Mouse (Mus musculus) monocyte, adult 2 months (primary cell): ENCODE results near the gene Cog6.
"Not testable (repeated sequence)": the region's sequence is repeated elsewhere in the genome, so short reads cannot be mapped to it uniquely, and the experiment has no call there.

ENCODE experiments used
- DNase-seq, 2 experiments: peaks; one replicate each; pipeline ENCODE4 v3.0.0; 2022; ENCODE audit warnings: low spot score in 2 of 2, low read depth in 1 of 2

Cog6 gene

DNA sequence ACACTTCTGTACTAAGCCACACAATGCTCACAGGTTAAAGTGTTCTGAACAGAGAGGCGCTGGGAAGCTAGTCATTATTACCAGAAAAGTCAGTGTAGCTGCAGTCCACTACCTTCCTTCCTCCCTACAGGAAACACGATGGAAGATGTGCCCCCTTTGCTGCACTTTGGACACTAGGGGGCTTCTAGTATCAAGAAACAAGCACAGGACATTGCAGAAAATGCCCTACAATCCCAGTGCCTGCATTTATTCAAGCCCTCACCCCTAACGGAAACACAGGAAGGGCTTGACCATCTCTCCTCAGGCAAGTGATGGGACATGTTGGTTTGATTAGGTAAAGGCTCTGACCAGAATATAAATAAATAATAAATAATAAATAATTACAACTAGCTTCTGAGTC, 16.4 kb upstream of the Cog6 start:
- no peak for DNase-seq

DNA sequence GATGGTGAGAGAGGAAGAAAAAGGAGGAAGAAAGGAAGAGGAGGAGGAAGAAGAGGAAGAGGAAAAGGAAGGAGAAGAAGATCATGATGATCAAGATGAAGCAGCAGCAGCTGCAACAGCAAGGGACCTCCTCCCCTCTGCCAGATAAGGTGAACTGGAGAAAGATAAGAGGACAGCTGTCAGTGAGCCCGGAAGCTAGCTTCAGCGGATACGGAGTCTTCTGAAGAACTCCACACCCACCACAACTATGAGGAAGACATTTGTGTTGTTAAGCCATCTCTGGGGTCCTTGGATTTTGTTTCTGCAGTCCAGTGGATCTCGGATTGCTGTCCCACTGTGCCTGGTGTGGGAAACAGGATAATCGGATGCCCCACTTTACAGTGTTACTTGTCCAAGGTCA, 15.4 kb upstream of the Cog6 start:
- DNase-seq = no peak

DNA sequence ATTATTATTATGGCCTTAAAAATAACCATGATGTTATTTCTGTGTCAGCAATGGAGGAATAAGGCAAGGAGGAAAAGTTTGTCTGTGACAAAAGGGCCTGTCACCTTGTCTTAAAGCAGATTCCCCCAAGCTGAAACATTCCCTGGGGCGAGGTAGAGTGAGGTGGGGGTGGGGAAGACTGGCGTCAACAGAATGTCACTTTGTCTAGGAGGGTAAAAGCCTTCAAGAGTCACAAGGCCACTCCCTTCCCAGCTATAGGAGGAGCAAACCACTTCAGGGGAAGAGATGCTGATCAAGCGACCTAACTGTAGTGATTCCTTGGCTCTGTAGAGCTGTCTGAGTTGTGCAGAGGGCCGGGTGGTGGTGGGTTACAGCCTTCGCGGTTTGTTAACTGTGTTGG, 14.5 kb upstream of the Cog6 start:
- no peak for DNase-seq

DNA sequence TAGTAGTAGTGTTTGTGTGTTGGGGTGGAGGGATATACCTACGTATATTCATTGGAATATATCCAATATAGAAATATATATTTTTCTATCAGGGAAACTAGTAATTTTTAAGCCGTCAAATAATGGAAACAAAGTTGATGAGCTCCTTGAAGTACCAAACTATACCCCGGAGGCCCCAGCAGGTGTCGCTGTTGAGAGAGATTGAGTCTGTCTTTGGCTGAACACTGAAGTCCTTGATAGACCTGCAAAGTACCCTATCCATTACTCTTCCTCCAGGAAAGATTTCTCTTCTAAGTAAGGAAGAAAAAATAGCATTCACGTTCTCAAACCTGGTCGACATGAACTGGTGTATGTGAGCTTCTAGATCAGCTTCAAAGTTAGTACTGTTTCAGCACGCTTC, 12.0 kb upstream of the Cog6 start:
- DNase-seq = peak in 1 of 2 experiments; percentile 20

DNA sequence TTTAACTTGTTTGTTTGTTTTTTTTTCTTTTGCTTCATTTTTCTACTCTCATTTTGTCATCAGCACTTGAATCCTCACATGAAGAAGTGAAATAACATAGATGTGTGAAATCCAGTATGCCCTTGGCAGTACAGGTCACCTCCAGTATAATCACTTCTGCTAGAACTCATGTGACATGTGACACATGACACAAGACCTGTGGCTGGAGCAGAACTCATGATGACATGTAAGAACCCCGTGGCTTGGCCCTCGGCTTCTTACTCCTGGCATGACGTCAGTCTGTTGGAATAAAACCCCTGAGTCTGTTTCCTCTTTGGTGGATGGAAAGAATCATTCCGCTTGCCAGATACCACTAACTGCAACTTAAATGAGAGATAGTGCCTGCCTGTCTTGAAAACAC, 10.3 kb upstream of the Cog6 start:
- DNase-seq = no peak

DNA sequence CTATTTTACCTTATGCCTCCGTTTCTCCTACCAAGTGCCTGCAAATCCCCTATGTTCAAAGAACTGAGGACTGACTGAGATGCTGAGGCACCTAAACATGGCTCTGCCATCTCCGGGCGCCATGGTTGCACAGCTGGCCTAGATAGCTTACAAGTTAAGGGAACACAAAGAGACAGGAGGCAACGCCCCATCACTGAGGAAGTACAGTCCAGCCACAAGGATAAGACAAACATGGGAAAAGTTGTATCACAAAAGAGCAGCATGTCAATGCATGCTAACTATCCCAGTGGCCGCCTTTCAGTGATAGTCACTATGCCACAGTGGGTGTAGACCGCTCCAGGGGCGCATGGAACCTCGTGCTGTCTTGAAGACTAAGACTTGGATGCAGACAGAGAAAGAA, 9.6 kb downstream of the Cog6 start:
- no peak for DNase-seq

DNA sequence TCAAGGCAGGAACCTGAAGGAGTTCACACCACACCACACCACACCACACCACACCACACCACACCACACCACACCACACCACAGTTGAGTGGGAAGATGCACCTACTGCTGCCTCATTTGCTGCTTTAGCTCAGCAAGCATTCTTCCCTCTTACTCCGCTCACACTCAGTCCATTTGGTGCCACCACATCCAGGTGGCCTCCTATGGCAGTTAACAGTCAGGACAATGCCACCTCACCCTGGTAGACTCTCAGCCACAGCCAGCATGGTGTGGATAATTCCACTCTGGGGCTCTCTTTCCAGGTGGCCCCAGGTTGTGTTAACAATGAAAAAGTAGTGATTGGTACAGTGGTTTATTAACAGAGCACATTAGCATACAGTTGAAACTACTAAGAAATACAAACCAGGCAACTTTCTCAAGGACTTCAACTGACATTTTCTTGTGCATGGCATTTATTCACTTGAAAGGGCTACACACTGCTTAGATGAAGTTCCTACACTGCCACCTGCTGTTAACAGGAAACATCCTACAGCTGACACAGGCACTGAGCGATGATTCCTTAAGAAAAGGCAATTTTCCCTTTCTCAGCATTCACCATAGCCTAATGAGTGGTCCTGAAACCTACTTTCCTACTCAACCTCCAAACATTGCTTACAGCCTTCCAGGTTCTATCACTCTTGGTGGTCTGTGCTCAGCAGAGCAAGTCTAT, 12.5 kb downstream of the Cog6 start:
- DNase-seq = no peak

DNA sequence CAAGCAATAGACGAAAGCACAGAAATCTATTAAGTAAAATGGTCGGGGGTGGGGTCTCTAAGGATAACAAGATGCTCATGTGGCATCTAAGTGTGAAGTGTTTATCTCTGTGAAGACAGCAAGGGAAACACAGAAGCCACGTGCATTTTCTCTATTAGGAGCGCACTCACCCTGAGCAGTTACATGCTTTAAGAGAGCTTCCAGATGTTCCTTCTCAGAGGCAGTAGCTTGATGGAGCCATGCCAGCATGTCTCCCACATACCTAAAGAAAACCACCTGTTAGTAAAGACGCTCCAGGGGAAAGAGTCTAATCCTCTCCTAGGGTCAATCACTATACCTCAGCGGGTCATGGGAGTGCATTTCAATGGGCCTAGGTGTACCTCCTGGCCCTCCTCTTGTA, 15.0 kb downstream of the Cog6 start:
- DNase-seq = no peak

DNA sequence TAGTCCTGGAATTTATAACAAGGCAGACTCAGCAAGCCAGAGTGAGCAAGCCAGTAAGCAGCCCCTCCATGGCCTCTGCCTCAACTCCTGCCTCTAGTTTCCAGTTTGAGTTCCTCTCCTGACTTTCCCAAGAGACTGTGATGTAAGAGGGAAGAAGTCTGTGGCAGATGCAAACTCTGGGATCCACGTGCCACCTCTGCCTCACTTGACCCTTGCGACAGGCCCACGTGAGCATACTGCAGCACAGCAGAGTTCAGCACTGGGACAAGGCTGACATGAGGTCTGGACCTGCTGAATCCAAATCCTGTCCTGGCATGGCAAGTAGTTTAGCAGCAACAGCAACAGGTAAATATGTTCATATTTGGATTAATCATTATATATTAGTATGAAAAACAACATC, 17.0 kb downstream of the Cog6 start:
- DNase-seq = no peak

DNA sequence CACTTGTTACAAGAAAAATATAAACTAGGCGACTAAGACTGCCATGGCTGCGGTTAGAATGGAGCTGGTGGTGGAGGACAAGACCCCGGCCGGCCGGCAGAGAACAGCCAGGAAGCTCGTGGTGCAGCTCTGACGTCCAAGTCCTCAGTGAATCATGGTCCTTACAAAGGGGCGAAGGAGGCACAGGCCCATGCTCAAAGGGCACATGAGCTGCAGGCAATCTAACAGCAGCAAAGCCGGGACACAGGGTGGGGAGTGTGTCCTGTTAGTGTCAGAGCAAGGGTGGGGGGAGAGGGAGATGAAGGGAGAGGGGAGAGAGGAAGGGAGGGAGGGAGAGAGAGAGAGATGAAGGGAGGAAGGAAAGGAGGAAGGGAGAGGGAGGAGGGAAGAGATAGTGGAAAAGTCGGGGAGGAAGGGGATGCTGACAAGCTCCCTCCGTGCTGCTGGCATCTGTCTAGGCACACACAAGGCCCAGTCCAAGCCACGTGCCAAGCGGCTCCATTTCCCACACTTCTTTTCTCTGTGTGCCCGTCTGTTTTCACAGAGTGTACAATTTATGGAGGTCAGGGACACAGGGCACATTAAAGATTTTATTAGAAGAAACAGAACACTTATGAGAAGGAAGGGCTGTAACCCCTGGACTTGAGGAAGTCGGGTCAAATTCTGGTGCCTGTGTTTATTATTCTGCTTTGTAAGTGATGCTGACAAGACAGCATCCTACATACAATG, 17.9 kb downstream of the Cog6 start:
- DNase-seq = no peak

DNA sequence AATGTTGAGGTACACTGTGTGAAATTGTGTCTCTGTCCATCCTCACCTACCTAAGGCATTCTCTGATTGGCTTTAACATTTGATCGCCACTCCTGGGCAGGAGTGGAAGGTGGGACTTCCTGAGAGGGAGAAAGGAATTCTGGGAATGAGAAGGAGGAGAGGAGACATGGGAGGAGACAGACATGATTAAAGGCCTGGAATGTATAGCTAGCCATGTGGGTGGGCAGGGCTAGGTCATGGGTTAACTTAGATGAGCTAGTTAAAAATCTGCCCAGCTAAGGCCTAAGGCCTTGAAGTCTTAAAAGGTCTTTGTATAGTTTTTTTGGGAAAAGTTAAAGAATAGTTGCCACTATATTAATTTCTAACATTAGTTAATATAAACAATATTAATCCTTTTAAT, 19.7 kb downstream of the Cog6 start:
- DNase-seq = no peak

DNA sequence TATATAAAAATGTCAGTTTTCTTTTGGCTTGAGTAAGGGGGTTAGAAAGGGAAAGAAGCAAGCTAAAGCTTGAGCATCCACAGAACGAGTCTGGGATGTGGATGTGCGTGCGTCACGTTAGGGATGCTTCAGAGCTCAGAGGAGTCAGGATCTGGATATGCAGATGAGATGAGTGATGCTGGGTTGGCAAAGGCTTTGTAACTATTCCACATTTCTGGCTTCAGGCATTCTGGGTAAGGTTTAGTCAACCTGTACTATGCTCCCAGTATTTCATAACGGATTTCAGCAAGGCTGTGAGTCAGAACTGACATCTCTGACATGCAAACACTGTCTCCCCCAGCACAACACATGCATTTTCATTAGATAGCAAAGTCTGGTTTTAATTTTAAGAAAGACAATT, 20.4 kb downstream of the Cog6 start:
- DNase-seq = no peak

DNA sequence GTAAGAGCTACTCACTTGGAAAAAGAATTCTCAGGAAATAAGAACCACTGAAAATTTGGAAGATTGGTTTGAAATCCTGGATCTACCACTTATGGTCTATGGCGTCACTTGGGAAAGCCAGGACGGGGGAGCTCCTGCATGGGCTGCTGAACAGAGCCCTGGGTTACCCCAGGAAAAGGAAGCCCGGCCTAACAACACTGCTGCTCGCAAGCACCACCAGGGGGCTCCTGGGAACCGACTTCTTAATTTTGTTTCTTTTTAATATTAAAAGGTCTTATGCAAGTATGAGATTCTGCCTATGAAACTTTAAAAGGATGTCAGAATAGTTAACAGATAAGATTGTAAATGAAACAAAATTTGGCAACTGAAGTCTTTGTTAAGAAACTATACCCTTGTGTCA, 22.4 kb downstream of the Cog6 start:
- no peak for DNase-seq

DNA sequence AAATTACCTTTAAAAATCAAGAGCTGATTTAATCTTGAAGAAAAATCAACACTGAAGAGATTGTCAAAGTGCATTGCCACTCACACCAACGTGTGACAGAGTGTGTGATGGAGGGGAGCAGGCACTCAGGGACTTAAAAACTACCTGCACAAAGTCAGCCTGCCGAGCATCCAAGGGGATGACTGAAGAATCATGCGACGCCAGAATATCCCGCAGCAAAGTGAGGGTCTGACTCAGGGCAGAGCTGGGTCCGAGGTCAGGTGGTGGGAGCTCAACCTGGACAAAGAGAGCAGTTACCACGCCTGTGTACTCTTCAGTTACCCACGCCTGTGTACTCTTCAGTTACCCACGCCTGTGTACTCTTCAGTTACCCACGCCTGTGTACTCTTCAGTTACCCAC, 23.7 kb downstream of the Cog6 start:
- DNase-seq = no peak

DNA sequence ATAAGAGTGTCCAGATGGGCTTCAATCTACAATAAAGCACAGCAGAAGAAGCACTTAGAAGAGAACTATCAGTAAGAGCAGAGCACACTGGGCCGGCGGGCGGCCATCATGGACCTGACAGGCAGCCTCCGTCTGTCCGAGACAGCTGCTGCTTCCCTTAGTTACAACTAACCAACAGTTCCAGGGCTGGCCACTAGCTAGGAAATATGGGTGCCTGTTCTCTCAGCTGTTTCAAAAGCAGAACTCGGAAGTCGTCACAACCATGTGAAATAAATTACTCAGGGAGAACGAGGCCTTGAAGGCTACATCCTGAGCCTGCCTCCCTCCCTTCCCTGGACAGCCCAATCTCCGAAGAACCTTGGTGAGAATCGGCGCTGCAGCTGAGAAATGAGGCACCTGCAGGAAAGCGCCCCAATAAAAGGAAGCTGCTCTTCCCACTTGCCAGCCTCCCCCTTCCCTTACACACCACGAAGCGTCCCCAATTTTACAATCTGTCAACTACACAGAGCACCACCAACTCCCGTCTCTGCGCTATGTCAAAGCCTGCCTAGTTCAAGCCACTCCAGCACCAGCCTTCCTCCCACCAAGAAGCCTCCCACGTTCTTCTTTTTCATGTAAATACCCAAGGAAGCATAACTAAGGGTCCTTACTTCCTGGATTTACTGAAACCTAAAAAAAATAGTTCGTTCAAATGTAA, 26.8 kb downstream of the Cog6 start:
- no peak for DNase-seq

DNA sequence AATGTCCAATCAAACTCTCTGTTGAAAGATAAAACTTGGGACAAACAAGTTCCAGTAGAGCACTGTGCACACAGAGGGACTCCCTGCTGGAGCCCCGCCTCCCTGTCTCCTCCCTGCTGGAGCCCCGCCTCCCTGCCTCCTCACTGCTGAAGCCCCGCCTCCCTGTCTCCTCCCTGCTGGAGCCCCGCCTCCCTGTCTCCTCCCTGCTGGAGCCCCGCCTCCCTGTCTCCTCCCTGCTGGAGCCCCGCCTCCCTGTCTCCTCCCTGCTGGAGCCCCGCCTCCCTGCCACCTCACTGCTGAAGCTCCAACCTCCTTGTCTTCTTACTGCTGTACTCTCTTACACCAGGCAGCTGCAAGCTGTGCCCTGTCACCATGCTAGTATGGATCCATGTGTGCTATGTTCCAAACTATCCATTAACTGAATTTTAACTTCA, 31.5 kb downstream of the Cog6 start:
- DNase-seq = not testable (repeated sequence)

DNA sequence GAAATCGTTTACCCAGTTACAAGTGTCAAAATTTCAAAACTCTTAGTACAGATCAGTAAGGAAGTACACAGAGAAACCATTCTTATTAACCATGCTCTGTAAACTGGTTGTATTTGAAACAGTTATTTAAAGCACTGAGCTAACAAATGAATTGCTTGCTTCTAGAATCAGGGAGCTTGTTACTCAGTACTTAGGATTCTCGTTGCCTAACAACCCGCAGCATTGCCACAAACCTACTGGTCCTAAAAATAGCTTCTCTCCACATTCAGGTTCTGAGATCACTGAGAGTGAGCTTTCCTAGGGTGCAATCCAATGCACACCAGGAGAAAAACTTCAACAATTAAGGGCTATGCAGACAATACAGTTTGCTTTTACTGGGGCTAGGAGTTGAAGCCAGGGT, 33.3 kb downstream of the Cog6 start:
- no peak for DNase-seq

DNA sequence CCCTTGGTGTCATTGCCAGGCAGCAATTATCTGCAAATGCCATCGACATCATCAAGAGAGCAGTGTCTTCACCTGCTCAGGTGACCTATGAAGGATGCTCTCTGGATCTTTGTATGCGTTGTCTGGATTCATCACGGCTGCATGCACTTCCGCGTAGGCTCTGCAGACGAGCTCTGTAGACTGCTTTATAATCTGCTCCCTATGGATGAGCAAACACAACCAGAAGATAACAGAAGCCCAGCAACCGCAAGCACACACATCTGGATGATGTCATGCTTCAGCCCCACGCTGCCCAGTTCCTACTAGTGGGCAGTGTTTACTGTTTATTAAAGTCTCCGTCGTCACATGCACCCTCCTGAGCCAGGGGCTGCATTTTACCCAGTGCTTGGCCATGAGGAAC, 34.0 kb downstream of the Cog6 start:
- DNase-seq = no peak

DNA sequence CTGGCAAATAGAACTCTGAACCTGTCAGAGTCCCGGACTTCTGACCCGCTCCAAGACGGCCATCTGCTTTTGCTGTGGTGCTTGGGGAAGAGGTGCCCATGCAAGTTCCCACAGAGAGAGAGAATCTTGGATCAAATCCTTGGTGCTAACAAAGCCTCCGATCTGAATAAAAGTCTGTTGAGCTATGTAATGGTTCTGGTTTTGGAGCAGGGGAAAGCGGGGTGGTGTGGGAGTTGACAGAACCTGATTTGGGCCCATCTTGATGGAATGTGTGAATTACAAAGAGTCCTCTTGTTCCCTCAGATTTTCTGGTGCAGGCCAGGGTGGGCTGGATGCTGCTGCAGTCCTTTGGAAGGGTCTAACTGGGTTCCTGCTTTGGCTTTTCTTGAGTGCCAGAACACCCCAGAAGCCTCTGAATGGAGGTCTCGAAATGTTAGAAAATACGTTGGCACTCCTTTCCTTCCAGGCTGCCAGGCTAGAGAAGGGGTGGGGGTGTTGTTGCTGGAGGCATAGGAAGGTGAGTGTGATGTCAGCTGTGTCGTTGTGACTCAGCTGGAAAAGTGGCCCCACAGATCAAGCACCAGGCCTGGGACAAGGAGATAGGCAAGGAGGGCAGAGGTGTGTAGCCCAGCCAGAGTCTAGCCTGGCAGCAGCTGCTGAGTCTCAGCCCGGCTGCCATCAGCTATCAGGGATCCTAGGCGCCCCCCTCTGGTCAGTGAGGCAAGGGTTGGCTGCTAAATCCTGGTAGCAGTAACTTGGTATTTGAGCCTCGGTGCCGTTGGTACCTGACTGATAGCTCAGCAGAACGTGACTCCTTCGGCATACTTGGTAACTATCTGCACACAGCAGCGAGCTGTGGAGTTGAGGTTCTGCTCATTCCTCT, 42.1 kb downstream of the Cog6 start:
- peak in 1 of 2 experiments; percentile 26 for DNase-seq

DNA sequence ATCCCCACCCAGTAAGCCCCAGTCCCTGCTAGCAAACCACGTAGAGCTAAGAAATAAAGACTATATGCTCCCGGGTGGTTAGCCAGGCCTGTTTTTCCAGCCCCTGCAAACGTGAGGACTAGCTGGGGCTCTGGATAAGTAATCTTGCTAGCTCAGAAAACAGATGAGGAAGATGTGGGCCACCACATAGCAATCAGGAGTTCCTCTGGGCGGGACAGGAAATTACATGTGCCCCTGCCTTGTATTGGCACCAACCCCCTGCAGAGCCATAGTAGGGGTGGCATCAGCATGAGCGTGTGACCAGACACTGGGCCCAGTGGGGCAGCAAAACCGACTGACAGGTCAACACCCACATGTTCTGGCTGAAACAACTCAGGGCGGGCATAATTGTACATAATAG, 44.1 kb downstream of the Cog6 start:
- no peak for DNase-seq

DNA sequence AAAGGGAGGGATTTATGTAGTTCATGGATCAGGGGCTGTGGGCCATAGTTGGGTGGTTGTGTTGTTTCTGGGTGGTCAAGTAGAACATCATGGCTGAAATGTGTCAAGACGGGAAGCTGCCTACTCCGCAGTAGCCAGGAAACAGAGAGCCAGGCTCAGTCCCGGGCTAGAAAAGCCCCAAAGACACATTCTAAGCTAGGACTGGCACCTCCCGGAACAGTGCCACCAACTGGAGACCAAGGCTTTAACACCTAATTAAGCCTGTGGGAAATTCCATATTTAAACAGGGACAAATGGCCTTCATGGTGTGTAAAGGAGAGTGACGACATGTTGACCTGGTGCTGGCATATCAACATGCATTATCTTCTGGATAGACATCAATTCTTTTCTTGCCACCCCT, 50.0 kb downstream of the Cog6 start:
- DNase-seq = no peak
